Mouse (Mus musculus): ENCODE results near the gene Utrn. TPM values are rescaled to one million over a fixed set of nuclear protein-coding genes. Genes with fewer than 3 reads are reported as not detected.

Gene Utrn
- total RNA-seq, 2 experiments from 2014 or later, result 38.3 to 42.6 TPM

- DNase-seq (ENCODE audit: extremely low spot score in 1 of 2, low spot score in 1 of 2), result no peak
Observed at GRCm38 (mm10) chr10:12703526-12703925, 165.6 kb downstream of the Utrn start.

GRCm38 (mm10) chr10:12702140-12702539 lies 167.0 kb downstream of the Utrn start:
- no peak for DNase-seq (ENCODE audit: extremely low spot score in 1 of 2, low spot score in 1 of 2)

GRCm38 (mm10) chr10:12701694-12702093 lies 167.5 kb downstream of the Utrn start:
- DNase-seq (ENCODE audit: extremely low spot score in 1 of 2, low spot score in 1 of 2), result no peak

- no peak for DNase-seq (ENCODE audit: extremely low spot score in 1 of 2, low spot score in 1 of 2)
Observed at GRCm38 (mm10) chr10:12700576-12700975, 168.6 kb downstream of the Utrn start.

- DNase-seq (ENCODE audit: extremely low spot score in 1 of 2, low spot score in 1 of 2), result no peak
Observed at GRCm38 (mm10) chr10:12697902-12698301, 171.3 kb downstream of the Utrn start.

GRCm38 (mm10) chr10:12696704-12697103 lies 172.5 kb downstream of the Utrn start:
- no peak for DNase-seq (ENCODE audit: extremely low spot score in 1 of 2, low spot score in 1 of 2)

GRCm38 (mm10) chr10:12694774-12695173 lies 174.4 kb downstream of the Utrn start:
- no peak for DNase-seq (ENCODE audit: extremely low spot score in 1 of 2, low spot score in 1 of 2)

GRCm38 (mm10) chr10:12690601-12691000 lies 178.6 kb downstream of the Utrn start:
- DNase-seq (ENCODE audit: extremely low spot score in 1 of 2, low spot score in 1 of 2), result peak; percentile 20 to 67

- no peak for DNase-seq (ENCODE audit: extremely low spot score in 1 of 2, low spot score in 1 of 2)
Observed at GRCm38 (mm10) chr10:12685683-12686082, 183.5 kb downstream of the Utrn start.

- no peak for DNase-seq (ENCODE audit: extremely low spot score in 1 of 2, low spot score in 1 of 2)
Observed at GRCm38 (mm10) chr10:12684018-12684417, 185.1 kb downstream of the Utrn start.

- DNase-seq (ENCODE audit: extremely low spot score in 1 of 2, low spot score in 1 of 2), result no peak
Observed at GRCm38 (mm10) chr10:12673309-12673708, 195.9 kb downstream of the Utrn start.

GRCm38 (mm10) chr10:12671608-12672007 lies 197.6 kb downstream of the Utrn start:
- DNase-seq (ENCODE audit: extremely low spot score in 1 of 2, low spot score in 1 of 2), result no peak

GRCm38 (mm10) chr10:12662035-12662434 lies 207.1 kb downstream of the Utrn start:
- DNase-seq (ENCODE audit: extremely low spot score in 1 of 2, low spot score in 1 of 2), result no peak

- no peak for DNase-seq (ENCODE audit: extremely low spot score in 1 of 2, low spot score in 1 of 2)
Observed at GRCm38 (mm10) chr10:12658023-12658744, 211.0 kb downstream of the Utrn start.

GRCm38 (mm10) chr10:12652988-12653387 lies 216.2 kb downstream of the Utrn start:
- no peak for DNase-seq (ENCODE audit: extremely low spot score in 1 of 2, low spot score in 1 of 2)

GRCm38 (mm10) chr10:12646119-12646518 lies 223.0 kb downstream of the Utrn start:
- DNase-seq (ENCODE audit: extremely low spot score in 1 of 2, low spot score in 1 of 2), result no peak

GRCm38 (mm10) chr10:12643336-12643735 lies 225.8 kb downstream of the Utrn start:
- DNase-seq (ENCODE audit: extremely low spot score in 1 of 2, low spot score in 1 of 2), result peak; percentile 8 to 11

- DNase-seq (ENCODE audit: extremely low spot score in 1 of 2, low spot score in 1 of 2), result no peak
Observed at GRCm38 (mm10) chr10:12639638-12640037, 229.5 kb downstream of the Utrn start.

- no peak for DNase-seq (ENCODE audit: extremely low spot score in 1 of 2, low spot score in 1 of 2)
Observed at GRCm38 (mm10) chr10:12633965-12634364, 235.2 kb downstream of the Utrn start.

GRCm38 (mm10) chr10:12630933-12631332 lies 238.2 kb downstream of the Utrn start:
- no peak for DNase-seq (ENCODE audit: extremely low spot score in 1 of 2, low spot score in 1 of 2)

- DNase-seq (ENCODE audit: extremely low spot score in 1 of 2, low spot score in 1 of 2), result no peak
Observed at GRCm38 (mm10) chr10:12618397-12618796, 250.8 kb downstream of the Utrn start.

- DNase-seq (ENCODE audit: extremely low spot score in 1 of 2, low spot score in 1 of 2), result no peak
Observed at GRCm38 (mm10) chr10:12615723-12616122, 253.4 kb downstream of the Utrn start.
